Mouse (Mus musculus): Measurements from ENCODE around the gene Gdi1. TPM values are rescaled to one million over a fixed set of nuclear protein-coding genes. Genes with fewer than 3 reads are reported as not detected.

Gene Gdi1
- 38.9 and 88.6 TPM in 2 replicates for polyA plus RNA-seq (2012; ENCODE audit: insufficient read depth, low replicate concordance)

DNA sequence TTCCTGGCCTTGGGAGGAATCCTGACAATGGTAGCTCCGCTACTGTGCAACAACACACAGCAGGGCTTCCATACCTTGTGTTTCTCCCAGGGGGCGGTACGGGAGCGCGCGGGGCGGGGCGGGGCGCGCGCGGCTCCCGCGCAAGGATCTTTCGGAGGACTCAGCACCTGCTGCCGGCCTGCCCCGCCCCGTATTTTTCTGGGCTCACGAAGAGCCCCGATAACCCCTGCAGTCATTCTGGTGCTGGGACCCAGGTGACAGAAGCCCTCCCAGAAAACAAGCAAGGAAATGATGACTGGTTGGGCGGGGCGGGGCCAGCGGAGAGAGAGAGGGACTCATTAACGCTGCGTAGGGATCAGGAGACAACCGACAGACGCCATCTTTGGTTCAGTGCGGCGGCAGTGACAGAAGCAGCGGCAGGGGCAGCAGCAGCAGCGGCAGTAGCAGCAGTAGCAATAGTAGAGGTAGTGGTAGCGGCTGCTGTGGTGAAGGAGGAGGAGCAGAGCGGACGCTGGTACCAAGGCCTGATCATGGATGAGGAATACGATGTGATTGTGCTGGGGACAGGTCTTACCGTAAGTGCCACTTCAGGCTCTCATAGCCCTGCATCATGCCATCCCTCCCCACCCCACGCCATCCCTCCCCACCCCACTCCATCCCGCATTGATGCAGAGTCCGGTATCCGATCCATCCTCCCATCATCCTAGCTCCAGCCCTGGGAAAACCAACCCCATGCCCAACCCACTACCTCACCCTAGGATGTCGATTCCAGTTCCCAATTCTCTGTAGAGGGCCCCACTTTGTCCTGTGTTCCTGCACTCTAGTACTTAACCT, at the start of gene Gdi1:
Gdi1 (plus strand) TSS at position 132 of the 834 bp plus-strand sequence.
- H3K36me3 ChIP-seq (replicated peaks; ENCODE audit: low read length), result peaks cover 83% of the 10 kb centered on the region
- TF ChIP-seq GATA1 (IDR thresholded peaks at IDR 0.05; ENCODE audit: borderline replicate concordance, low read length) (no peak), FLI1 (IDR thresholded peaks at IDR 0.05; ENCODE audit: low read length) (no peak)
- peaks cover 22% of the 10 kb centered on the region for H3K4me1 ChIP-seq
- no peaks in the 10 kb centered on the region for H3K9me3 ChIP-seq
- peaks cover 23% of the 10 kb centered on the region for H3K27me3 ChIP-seq (replicated peaks)
- H3K4me3 ChIP-seq (replicated peaks), result peak within 1 kb of the TSS; percentile 98

DNA sequence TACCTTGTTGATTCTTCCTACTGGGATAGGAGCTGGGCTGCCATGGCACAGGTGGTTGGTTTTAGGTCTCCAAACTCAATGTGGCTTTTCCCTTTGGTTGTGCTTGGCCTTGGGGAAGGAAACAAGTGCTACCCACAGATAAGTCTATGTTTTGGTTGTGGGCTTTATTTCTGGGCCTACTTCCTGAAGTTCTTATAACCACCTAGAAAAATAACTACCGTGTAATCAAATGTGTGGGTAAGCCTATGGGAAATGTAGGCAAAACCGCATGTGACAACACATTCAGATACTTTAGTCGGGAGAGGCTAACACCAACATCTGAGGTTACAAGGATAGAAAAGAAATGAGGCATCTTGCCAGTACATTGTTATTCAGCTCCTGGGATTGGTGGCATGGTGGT, 47.1 kb upstream of the Gdi1 start:
- no peaks in the 10 kb centered on the region for H3K27me3 ChIP-seq (replicated peaks)
- peaks cover 35% of the 10 kb centered on the region for H3K36me3 ChIP-seq (replicated peaks; ENCODE audit: low read length)
- no peaks in the 10 kb centered on the region for H3K9me3 ChIP-seq
- peaks cover 31% of the 10 kb centered on the region for H3K4me1 ChIP-seq
- TF ChIP-seq FLI1 (IDR thresholded peaks at IDR 0.05; ENCODE audit: low read length) (no peak), GATA1 (IDR thresholded peaks at IDR 0.05; ENCODE audit: borderline replicate concordance, low read length) (no peak)
- no peak overlapping the region for H3K4me3 ChIP-seq (replicated peaks)

- peaks cover 5% of the 10 kb centered on the region; the same call in 1 of the 2 replicates for H3K9me3 ChIP-seq
- peak overlapping the region; percentile 91 for H3K4me3 ChIP-seq (replicated peaks)
- H3K4me1 ChIP-seq, result peaks cover 20% of the 10 kb centered on the region
- TF ChIP-seq GATA1 (IDR thresholded peaks at IDR 0.05; ENCODE audit: borderline replicate concordance, low read length) (no peak), FLI1 (IDR thresholded peaks at IDR 0.05; ENCODE audit: low read length) (no peak)
- H3K36me3 ChIP-seq (replicated peaks; ENCODE audit: low read length), result peaks cover 22% of the 10 kb centered on the region
- peaks cover 14% of the 10 kb centered on the region for H3K27me3 ChIP-seq (replicated peaks)
Measured at GRCm38 (mm10) chrX:74269736-74270061, 35.1 kb upstream of the Gdi1 start.

GRCm38 (mm10) chrX:74270062-74270901, 34.5 kb upstream of the Gdi1 start, which contains the start of gene Rpl10:
Gene Rpl10 (plus strand): TSS chrX:74270812.
- H3K9me3 ChIP-seq, result peaks cover 5% of the 10 kb centered on the region; the same call in 1 of the 2 replicates
- TF ChIP-seq FLI1 (IDR thresholded peaks at IDR 0.05; ENCODE audit: low read length), result no peak
- TF ChIP-seq GATA1 (IDR thresholded peaks at IDR 0.05; ENCODE audit: borderline replicate concordance, low read length), result peak; percentile 88

DNA sequence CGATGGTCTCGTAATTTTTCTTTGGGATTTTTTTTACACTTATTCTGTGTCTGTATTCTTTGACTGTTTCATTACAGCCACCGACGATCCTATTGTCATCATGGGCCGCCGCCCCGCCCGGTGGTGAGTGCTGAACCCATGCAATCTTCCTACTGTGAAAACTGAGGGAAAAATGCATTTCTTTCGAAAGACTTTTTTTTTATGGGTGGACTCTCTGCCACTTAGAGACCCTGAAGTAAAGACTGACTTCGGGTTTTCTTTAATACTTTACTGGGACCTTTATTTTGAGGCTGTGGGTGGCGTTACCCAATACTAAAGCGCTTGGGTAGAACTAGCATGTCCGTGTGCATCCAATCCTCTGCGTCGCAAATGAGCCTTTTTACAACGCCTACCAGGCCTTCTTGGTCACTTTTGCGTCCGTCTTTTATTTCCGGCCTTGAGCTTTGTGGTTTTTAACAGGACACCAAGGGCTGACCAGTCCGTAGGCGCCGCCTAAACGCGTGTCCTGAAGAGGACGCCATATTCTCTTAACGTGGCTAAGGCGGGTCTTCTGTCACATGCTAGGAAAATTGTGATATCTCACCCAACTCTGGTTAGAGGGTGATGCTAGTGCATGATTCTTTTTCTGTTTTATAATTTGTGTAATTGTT, 33.8 kb upstream of the Gdi1 start:
- Histone ChIP-seq H3K36me3 (replicated peaks; ENCODE audit: low read length) (peaks cover 25% of the 10 kb centered on the region), H3K4me3 (replicated peaks) (peak overlapping the region; percentile 91), H3K27me3 (replicated peaks) (peaks cover 8% of the 10 kb centered on the region), H3K9me3 (peaks cover 5% of the 10 kb centered on the region; the same call in 1 of the 2 replicates), H3K4me1 (peaks cover 20% of the 10 kb centered on the region)
- no peak for TF ChIP-seq GATA1 (IDR thresholded peaks at IDR 0.05; ENCODE audit: borderline replicate concordance, low read length)
- TF ChIP-seq FLI1 (IDR thresholded peaks at IDR 0.05; ENCODE audit: low read length), result no peak

More at GRCm38 (mm10) chrX:74270062-74270901, 34.5 kb upstream of the Gdi1 start, which contains the start of gene Rpl10:
- Histone ChIP-seq H3K27me3 (replicated peaks) (peaks cover 9% of the 10 kb centered on the region), H3K36me3 (replicated peaks; ENCODE audit: low read length) (peaks cover 22% of the 10 kb centered on the region), H3K4me1 (peaks cover 20% of the 10 kb centered on the region), H3K4me3 (replicated peaks) (peak within 1 kb of the TSS; percentile 91)

DNA sequence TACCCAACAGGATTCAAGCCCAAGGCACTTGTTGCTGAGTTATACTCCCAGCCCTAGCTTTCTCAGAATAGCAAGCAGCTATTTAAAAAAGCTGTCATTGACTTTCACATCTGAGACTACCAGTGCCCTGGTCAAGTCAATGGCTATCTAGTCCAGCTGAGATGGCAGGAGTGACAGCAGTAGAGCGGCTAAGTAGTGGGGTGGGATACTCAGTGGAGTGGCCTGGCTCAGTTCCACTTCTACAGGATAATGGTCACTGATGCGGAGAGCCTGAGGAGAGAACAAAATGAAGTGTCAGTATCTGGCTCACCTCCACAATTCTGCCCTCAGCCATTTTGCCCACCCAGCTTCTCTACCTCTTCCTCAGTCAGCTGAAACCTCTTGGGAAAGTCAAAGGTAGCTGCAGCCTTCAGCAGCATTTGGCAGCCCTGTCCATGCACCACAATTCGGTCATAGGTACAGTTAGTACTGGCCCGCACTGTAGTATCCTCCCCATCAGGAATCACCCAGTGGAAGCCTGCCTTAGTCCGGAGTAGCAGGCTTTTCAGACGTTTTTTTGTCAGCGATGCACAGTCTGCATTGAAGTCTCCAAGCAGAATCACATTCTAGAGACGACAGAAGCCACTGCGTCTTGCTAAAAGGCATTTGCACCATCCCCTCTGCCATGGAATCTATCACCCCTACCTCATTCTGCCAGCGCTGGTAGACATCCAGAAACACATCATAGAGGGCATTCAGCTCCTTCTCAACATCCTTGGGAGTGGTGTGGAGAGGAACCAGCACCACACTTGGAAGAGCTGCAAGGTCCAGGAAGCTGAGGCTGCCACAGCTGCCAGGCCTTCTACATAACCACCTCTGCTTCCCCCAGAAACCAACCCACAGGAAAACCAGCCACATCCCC, 31.1 kb upstream of the Gdi1 start:
- Histone ChIP-seq H3K4me3 (replicated peaks) (no peak overlapping the region), H3K27me3 (replicated peaks) (peaks cover 12% of the 10 kb centered on the region), H3K4me1 (peaks cover 26% of the 10 kb centered on the region), H3K9me3 (peaks cover 5% of the 10 kb centered on the region; the same call in 1 of the 2 replicates), H3K36me3 (replicated peaks; ENCODE audit: low read length) (peaks cover 40% of the 10 kb centered on the region)
- TF ChIP-seq GATA1 (IDR thresholded peaks at IDR 0.05; ENCODE audit: borderline replicate concordance, low read length) (no peak), FLI1 (IDR thresholded peaks at IDR 0.05; ENCODE audit: low read length) (no peak)

- Histone ChIP-seq H3K9me3 (no peaks in the 10 kb centered on the region), H3K4me3 (replicated peaks) (no peak overlapping the region), H3K36me3 (replicated peaks; ENCODE audit: low read length) (peaks cover 31% of the 10 kb centered on the region), H3K27me3 (replicated peaks) (peaks cover 25% of the 10 kb centered on the region), H3K4me1 (peaks cover 22% of the 10 kb centered on the region)
- TF ChIP-seq GATA1 (IDR thresholded peaks at IDR 0.05; ENCODE audit: borderline replicate concordance, low read length), result no peak
- TF ChIP-seq FLI1 (IDR thresholded peaks at IDR 0.05; ENCODE audit: low read length), result no peak
Measured at GRCm38 (mm10) chrX:74277916-74278315, 26.9 kb upstream of the Gdi1 start.

DNA sequence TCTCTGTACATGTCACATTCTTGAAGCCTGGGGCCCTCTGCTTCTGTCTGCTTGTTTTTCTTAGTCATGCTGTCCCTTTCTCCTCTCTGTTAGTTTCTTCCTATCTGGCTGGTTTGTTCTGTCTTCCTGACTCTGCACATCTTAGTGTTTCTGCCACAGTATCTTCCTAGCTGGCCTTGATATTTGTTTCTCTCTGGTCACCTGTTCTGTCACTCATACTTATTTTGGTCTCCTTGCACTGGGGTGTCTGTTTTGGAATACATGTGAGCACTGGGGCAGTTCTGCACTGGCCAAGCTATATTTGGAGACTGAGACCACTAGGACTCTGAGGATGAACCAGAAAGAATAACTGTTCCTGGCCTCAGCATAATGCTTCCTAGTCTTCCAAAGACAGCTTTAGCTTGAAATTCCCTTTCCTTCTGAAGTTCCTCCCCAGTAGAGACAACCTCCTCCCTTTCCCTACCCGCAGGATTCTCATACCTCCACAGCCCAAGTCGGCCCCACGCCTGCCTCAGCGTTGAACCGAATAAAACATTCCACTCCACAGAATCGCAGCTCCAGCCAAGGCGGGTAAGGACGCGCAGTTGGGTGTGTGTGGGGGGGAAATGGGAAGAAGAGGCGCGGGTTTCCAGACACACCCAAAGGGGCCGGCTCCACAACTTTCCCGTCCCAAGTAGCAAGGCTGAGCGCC, 23.6 kb upstream of the Gdi1 start:
- peaks cover 24% of the 10 kb centered on the region for H3K4me1 ChIP-seq

More for the DNA sequence above, 23.6 kb upstream of the Gdi1 start:
- no peak for TF ChIP-seq FLI1 (IDR thresholded peaks at IDR 0.05; ENCODE audit: low read length)
- no peak for TF ChIP-seq GATA1 (IDR thresholded peaks at IDR 0.05; ENCODE audit: borderline replicate concordance, low read length)
- peak overlapping the region; percentile 95 for H3K4me3 ChIP-seq (replicated peaks)
- H3K27me3 ChIP-seq (replicated peaks), result peaks cover 21% of the 10 kb centered on the region
- H3K9me3 ChIP-seq, result no peaks in the 10 kb centered on the region
- peaks cover 36% of the 10 kb centered on the region for H3K36me3 ChIP-seq (replicated peaks; ENCODE audit: low read length)

Data from megakaryocyte, embryonic 14.5 days (primary cell).